Mouse (Mus musculus): Measurements from ENCODE around the gene Olfr642. TPM values are rescaled to one million over a fixed set of nuclear protein-coding genes. Genes with fewer than 3 reads are reported as not detected.

Olfr642 gene
- not detected for polyA plus RNA-seq (2014; fragmentation: Illumina TruSeq; extraction: RNeasy Lipid Tissue Mini Kit (QIAGEN cat#74804); ENCODE audit: low read depth, low replicate concordance)

GRCm38 (mm10) chr7:104052566-104052965 lies at the start of gene Olfr642:
Gene Olfr642, minus strand, starts transcription at chr7:104052666.

GRCm38 (mm10) chr7:104085365-104085764 lies 32.9 kb upstream of the Olfr642 start, which contains the start of gene Olfr645:
Gene Olfr645, minus strand, starts transcription at chr7:104085465.

GRCm38 (mm10) chr7:104071769-104072168 lies 19.3 kb upstream of the Olfr642 start, which contains the start of gene Olfr644:
Gene Olfr644, minus strand, starts transcription at chr7:104071869.

GRCm38 (mm10) chr7:104061345-104061744 lies 8.9 kb upstream of the Olfr642 start, which contains the start of gene 4930516K23Rik:
Gene 4930516K23Rik, minus strand, starts transcription at chr7:104061445.

GRCm38 (mm10) chr7:104035145-104035544 lies 17.3 kb downstream of the Olfr642 start, which contains the start of gene Olfr641:
Gene Olfr641, plus strand, starts transcription at chr7:104035445.

GRCm38 (mm10) chr7:104025473-104025872 lies 27.0 kb downstream of the Olfr642 start, which contains the start of gene Olfr640:
Gene Olfr640, minus strand, starts transcription at chr7:104025573.

GRCm38 (mm10) chr7:104017203-104017602 lies 35.3 kb downstream of the Olfr642 start, which contains the start of gene Olfr639:
Gene Olfr639, minus strand, starts transcription at chr7:104017303.

GRCm38 (mm10) chr7:103998446-103998845 lies 54.0 kb downstream of the Olfr642 start, which contains the start of gene Olfr638:
Gene Olfr638, plus strand, starts transcription at chr7:103998746.

Other genes with a start within 250 kb of the Olfr642 start
- 792 TPM for gene Hbb-bt, start 238.7 kb downstream of the Olfr642 start, polyA plus RNA-seq (2014; fragmentation: Illumina TruSeq; extraction: RNeasy Lipid Tissue Mini Kit (QIAGEN cat#74804); ENCODE audit: low read depth, low replicate concordance)
- 6,129 TPM for gene Hbb-bs, start 224.6 kb downstream of the Olfr642 start, polyA plus RNA-seq (2014; fragmentation: Illumina TruSeq; extraction: RNeasy Lipid Tissue Mini Kit (QIAGEN cat#74804); ENCODE audit: low read depth, low replicate concordance)
- not detected for gene Hbb-bh2, start 212.1 kb downstream of the Olfr642 start, polyA plus RNA-seq (2014; fragmentation: Illumina TruSeq; extraction: RNeasy Lipid Tissue Mini Kit (QIAGEN cat#74804); ENCODE audit: low read depth, low replicate concordance)
- gene Hbb-bh1, start 209.5 kb downstream of the Olfr642 start, polyA plus RNA-seq (2014; fragmentation: Illumina TruSeq; extraction: RNeasy Lipid Tissue Mini Kit (QIAGEN cat#74804); ENCODE audit: low read depth, low replicate concordance): not detected
- not detected for gene Hbb-y, start 199.4 kb downstream of the Olfr642 start, polyA plus RNA-seq (2014; fragmentation: Illumina TruSeq; extraction: RNeasy Lipid Tissue Mini Kit (QIAGEN cat#74804); ENCODE audit: low read depth, low replicate concordance)
- not detected for gene Olfr66, start 166.4 kb downstream of the Olfr642 start, polyA plus RNA-seq (2014; fragmentation: Illumina TruSeq; extraction: RNeasy Lipid Tissue Mini Kit (QIAGEN cat#74804); ENCODE audit: low read depth, low replicate concordance)
- not detected for gene Olfr64, start 158.2 kb downstream of the Olfr642 start, polyA plus RNA-seq (2014; fragmentation: Illumina TruSeq; extraction: RNeasy Lipid Tissue Mini Kit (QIAGEN cat#74804); ENCODE audit: low read depth, low replicate concordance)
- gene Olfr65, start 149.2 kb downstream of the Olfr642 start, polyA plus RNA-seq (2014; fragmentation: Illumina TruSeq; extraction: RNeasy Lipid Tissue Mini Kit (QIAGEN cat#74804); ENCODE audit: low read depth, low replicate concordance): not detected
- not detected for gene Olfr631, start 123.8 kb downstream of the Olfr642 start, polyA plus RNA-seq (2014; fragmentation: Illumina TruSeq; extraction: RNeasy Lipid Tissue Mini Kit (QIAGEN cat#74804); ENCODE audit: low read depth, low replicate concordance)
- not detected for gene Olfr632, start 118.3 kb downstream of the Olfr642 start, polyA plus RNA-seq (2014; fragmentation: Illumina TruSeq; extraction: RNeasy Lipid Tissue Mini Kit (QIAGEN cat#74804); ENCODE audit: low read depth, low replicate concordance)
- not detected for gene Olfr633, start 108.2 kb downstream of the Olfr642 start, polyA plus RNA-seq (2014; fragmentation: Illumina TruSeq; extraction: RNeasy Lipid Tissue Mini Kit (QIAGEN cat#74804); ENCODE audit: low read depth, low replicate concordance)
- gene Olfr635, start 81.5 kb downstream of the Olfr642 start, polyA plus RNA-seq (2014; fragmentation: Illumina TruSeq; extraction: RNeasy Lipid Tissue Mini Kit (QIAGEN cat#74804); ENCODE audit: low read depth, low replicate concordance): not detected
- gene Olfr638, start 53.9 kb downstream of the Olfr642 start, polyA plus RNA-seq (2014; fragmentation: Illumina TruSeq; extraction: RNeasy Lipid Tissue Mini Kit (QIAGEN cat#74804); ENCODE audit: low read depth, low replicate concordance): not detected
- gene Olfr639, start 35.4 kb downstream of the Olfr642 start, polyA plus RNA-seq (2014; fragmentation: Illumina TruSeq; extraction: RNeasy Lipid Tissue Mini Kit (QIAGEN cat#74804); ENCODE audit: low read depth, low replicate concordance): not detected
- not detected for gene Olfr640, start 27.1 kb downstream of the Olfr642 start, polyA plus RNA-seq (2014; fragmentation: Illumina TruSeq; extraction: RNeasy Lipid Tissue Mini Kit (QIAGEN cat#74804); ENCODE audit: low read depth, low replicate concordance)
- not detected for gene Olfr641, start 17.2 kb downstream of the Olfr642 start, polyA plus RNA-seq (2014; fragmentation: Illumina TruSeq; extraction: RNeasy Lipid Tissue Mini Kit (QIAGEN cat#74804); ENCODE audit: low read depth, low replicate concordance)
- gene 4930516K23Rik, start 8.8 kb upstream of the Olfr642 start, polyA plus RNA-seq (2014; fragmentation: Illumina TruSeq; extraction: RNeasy Lipid Tissue Mini Kit (QIAGEN cat#74804); ENCODE audit: low read depth, low replicate concordance): not detected
- gene Olfr644, start 19.2 kb upstream of the Olfr642 start, polyA plus RNA-seq (2014; fragmentation: Illumina TruSeq; extraction: RNeasy Lipid Tissue Mini Kit (QIAGEN cat#74804); ENCODE audit: low read depth, low replicate concordance): not detected
- not detected for gene Olfr645, start 32.8 kb upstream of the Olfr642 start, polyA plus RNA-seq (2014; fragmentation: Illumina TruSeq; extraction: RNeasy Lipid Tissue Mini Kit (QIAGEN cat#74804); ENCODE audit: low read depth, low replicate concordance)
- gene Olfr646, start 52.2 kb upstream of the Olfr642 start, polyA plus RNA-seq (2014; fragmentation: Illumina TruSeq; extraction: RNeasy Lipid Tissue Mini Kit (QIAGEN cat#74804); ENCODE audit: low read depth, low replicate concordance): not detected
- not detected for gene Ubqln5, start 77.2 kb upstream of the Olfr642 start, polyA plus RNA-seq (2014; fragmentation: Illumina TruSeq; extraction: RNeasy Lipid Tissue Mini Kit (QIAGEN cat#74804); ENCODE audit: low read depth, low replicate concordance)
- gene Olfr643, start 84.7 kb upstream of the Olfr642 start, polyA plus RNA-seq (2014; fragmentation: Illumina TruSeq; extraction: RNeasy Lipid Tissue Mini Kit (QIAGEN cat#74804); ENCODE audit: low read depth, low replicate concordance): not detected
- not detected for gene Ubqln3, start 90.6 kb upstream of the Olfr642 start, polyA plus RNA-seq (2014; fragmentation: Illumina TruSeq; extraction: RNeasy Lipid Tissue Mini Kit (QIAGEN cat#74804); ENCODE audit: low read depth, low replicate concordance)
- not detected for gene Ubqlnl, start 97.9 kb upstream of the Olfr642 start, polyA plus RNA-seq (2014; fragmentation: Illumina TruSeq; extraction: RNeasy Lipid Tissue Mini Kit (QIAGEN cat#74804); ENCODE audit: low read depth, low replicate concordance)
- not detected for gene Olfm5, start 112.2 kb upstream of the Olfr642 start, polyA plus RNA-seq (2014; fragmentation: Illumina TruSeq; extraction: RNeasy Lipid Tissue Mini Kit (QIAGEN cat#74804); ENCODE audit: low read depth, low replicate concordance)
- not detected for gene Olfr648, start 130.7 kb upstream of the Olfr642 start, polyA plus RNA-seq (2014; fragmentation: Illumina TruSeq; extraction: RNeasy Lipid Tissue Mini Kit (QIAGEN cat#74804); ENCODE audit: low read depth, low replicate concordance)
- gene Olfr649, start 143.3 kb upstream of the Olfr642 start, polyA plus RNA-seq (2014; fragmentation: Illumina TruSeq; extraction: RNeasy Lipid Tissue Mini Kit (QIAGEN cat#74804); ENCODE audit: low read depth, low replicate concordance): not detected
- 0.76 TPM for gene Trim6, start 166.1 kb upstream of the Olfr642 start, polyA plus RNA-seq (2014; fragmentation: Illumina TruSeq; extraction: RNeasy Lipid Tissue Mini Kit (QIAGEN cat#74804); ENCODE audit: low read depth, low replicate concordance)
- gene Trim34a, start 191.8 kb upstream of the Olfr642 start, polyA plus RNA-seq (2014; fragmentation: Illumina TruSeq; extraction: RNeasy Lipid Tissue Mini Kit (QIAGEN cat#74804); ENCODE audit: low read depth, low replicate concordance): 7.4 TPM
- 1.6 TPM for gene Trim5, start 235.4 kb upstream of the Olfr642 start, polyA plus RNA-seq (2014; fragmentation: Illumina TruSeq; extraction: RNeasy Lipid Tissue Mini Kit (QIAGEN cat#74804); ENCODE audit: low read depth, low replicate concordance)

Data from heart, adult 10 weeks (tissue).